Mouse (Mus musculus) layer of hippocampus, adult 8-10 months (tissue): ENCODE results near the gene Os9. TPM values are rescaled to one million over a fixed set of nuclear protein-coding genes. Genes with fewer than 3 reads are reported as not detected.
"Not testable (repeated sequence)": the region's sequence is repeated elsewhere in the genome, so short reads cannot be mapped to it uniquely, and the experiment has no call there.

Experiments
- DNase-seq, 2 experiments: peaks; one replicate each; pipeline ENCODE4 v3.0.0; 2022; ENCODE audit warnings: low spot score in 2 of 2
- total RNA-seq, 4 experiments: library from RNA; stranded (reverse); gene quantifications; 2 replicates each; pipeline ENCODE4 v1.2.4; 2022

Gene Os9
- total RNA-seq, 4 experiments from 2014 or later = 98.1 to 120 (median 109) TPM

DNA sequence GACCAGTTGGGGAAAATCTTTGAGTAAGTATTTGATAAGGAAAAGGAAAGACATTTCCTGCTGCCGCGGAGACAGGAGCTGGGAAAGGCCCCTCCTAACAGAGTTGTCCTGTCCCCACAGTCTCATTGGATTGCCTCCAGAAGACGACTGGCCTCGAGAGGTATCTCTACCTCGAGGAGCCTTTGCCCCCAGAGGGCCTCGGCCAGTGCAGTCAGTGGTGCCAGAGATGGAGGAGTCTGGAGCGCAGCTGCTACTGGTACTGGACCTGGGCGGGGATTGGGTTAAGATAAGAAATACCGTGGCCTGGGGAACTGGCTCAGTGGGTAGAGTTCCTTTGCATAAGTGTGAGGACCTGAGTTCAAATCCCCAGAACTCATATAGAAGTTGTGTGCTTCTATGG is 55.0 kb downstream of the Os9 start:
- no peak for DNase-seq

DNA sequence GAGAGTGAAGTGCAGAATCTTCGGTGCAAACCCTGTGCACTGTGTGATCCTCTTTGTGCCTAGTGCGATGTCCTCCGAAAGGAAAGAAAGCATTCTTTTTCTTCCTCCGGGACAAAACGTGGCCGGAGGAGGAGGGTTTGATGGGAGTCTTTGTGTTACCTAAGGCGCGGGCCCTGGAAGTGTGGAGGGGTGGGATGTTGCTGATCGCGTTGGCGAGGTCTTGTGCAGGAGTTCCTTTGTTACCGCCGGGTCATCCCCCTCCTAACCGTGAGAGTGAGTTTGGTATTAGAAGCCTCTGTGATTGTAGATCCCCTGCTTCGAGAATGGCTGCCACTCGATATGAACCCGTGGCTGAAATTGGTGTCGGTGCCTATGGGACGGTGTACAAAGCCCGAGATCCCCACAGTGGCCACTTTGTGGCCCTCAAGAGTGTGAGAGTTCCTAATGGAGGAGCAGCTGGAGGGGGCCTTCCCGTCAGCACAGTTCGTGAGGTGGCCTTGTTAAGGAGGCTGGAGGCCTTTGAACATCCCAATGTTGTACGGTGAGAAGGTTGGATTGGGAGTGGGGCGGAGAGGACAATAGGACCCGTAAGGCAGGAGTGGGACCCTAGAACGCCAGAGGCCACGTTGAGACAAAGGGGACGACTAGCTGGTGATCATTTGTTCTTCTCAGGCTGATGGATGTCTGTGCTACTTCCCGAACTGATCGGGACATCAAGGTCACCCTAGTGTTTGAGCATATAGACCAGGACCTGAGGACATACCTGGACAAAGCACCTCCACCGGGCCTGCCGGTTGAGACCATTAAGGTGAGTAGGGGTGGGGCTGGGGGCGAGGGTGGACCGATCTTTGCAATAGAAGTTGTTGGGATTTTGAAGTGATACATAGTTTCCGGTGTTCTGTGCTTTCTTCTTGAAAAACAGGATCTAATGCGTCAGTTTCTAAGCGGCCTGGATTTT is 56.7 kb downstream of the Os9 start:
- DNase-seq = no peak

DNA sequence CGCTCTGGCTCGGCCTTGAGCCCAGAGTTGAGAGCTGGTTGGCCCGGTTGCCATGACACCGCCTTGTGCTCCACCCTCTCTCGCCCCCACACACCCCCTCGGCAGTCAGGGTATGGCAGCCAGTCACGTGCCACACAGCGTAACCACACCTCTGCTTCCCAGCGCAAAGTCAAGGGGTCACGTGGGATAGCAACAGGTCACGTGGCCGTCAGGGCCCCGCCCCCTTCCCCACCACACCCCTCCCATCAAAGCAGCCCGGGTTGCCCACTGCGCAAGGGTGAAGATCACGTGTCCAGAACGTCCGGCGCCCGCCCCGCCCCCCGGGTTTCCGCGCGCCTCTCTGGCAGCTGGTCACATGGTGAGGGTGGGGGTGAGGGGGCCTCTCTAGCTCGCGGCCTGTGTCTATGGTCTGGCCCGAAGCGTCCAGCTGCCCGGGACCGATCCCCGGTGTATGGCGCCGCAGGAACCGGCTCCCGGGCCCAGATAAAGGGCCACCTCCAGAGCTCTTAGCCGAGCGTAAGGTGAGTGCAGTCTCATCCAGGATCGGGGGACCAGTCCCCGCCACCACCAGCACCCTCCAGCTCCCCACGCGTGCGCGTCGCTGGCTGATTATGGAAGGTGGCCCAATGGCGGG is 57.6 kb downstream of the Os9 start, which contains the start of gene Cdk4:
Gene Cdk4 (plus strand): TSS at position 296 of the 634 bp plus-strand sequence.
- peak; percentile 98 for DNase-seq

DNA sequence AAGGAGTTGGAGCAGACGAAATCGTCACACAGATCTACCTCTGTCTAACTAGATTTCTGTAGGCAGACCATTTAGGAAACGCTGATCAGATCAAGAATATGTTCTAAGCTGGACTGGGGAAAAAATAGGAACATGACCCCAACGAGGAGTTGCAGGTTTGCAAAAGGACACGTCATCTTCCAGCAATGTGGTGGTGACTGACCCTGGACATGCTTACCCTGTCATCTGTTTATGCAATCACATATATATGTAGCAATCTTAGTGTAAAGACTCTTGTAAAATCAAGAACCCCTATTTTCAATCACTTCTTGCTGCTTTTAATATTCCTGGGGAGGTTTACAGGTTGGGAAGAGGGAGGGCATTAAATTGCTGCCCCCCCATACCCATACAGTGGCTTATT is 58.4 kb downstream of the Os9 start:
- DNase-seq = no peak

DNA sequence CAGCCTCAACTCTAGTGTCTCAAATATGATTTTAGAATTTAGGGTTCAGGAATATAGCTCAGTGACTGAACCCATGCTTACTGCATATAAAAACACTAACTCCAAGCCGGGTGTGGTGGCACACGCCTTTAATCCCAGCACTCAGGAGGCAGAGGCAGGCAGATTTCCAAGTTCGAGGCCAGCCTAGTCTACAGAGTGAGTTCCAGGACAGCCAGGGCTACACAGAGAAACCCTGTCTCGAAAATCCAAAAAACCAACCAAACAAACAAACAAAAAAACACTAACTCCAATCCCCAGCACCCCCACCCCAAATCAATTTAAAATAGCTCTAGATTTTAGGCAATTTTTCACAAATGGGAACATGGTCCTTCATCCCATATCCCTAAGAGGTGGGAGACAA is 58.8 kb downstream of the Os9 start:
- not testable (repeated sequence) for DNase-seq

DNA sequence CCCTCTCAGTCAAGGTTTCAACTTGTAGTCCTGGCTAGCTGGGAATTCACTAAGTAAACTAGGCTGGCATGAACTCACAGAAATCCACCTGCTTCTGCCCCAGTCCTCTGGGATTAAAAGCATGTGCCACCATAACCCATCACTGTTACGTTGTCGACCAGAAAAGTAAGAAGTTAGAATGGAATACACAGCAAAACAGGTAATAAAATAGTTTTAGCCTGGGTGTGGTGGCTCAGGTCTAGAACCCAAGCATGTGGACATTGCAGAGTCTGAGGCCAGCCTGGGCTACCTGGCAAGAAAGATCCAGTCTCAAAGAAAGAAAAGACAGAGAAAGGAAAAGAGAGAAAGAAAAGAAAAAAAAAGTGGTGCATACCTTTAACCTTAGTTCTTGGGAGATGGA is 59.4 kb downstream of the Os9 start:
- DNase-seq = no peak

DNA sequence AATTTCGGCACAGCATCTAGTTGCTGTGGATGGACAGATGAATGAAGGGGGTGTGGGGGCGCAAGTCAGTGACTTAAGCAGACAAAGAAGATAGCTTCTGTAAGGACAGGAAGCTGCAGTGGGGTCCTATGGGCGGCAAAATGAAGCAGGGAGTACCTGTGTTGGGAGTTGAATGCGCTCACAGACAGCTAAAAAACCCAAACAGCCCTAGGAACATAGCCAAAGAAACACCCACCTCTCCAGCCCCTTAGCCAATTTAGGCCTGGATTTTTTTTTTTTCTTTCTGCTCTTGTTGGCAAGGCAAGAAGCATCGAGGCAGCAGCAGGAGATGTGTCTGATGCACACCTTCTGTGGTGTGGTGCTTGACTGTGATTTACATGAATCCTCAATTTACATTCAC is 59.8 kb downstream of the Os9 start:
- no peak for DNase-seq

DNA sequence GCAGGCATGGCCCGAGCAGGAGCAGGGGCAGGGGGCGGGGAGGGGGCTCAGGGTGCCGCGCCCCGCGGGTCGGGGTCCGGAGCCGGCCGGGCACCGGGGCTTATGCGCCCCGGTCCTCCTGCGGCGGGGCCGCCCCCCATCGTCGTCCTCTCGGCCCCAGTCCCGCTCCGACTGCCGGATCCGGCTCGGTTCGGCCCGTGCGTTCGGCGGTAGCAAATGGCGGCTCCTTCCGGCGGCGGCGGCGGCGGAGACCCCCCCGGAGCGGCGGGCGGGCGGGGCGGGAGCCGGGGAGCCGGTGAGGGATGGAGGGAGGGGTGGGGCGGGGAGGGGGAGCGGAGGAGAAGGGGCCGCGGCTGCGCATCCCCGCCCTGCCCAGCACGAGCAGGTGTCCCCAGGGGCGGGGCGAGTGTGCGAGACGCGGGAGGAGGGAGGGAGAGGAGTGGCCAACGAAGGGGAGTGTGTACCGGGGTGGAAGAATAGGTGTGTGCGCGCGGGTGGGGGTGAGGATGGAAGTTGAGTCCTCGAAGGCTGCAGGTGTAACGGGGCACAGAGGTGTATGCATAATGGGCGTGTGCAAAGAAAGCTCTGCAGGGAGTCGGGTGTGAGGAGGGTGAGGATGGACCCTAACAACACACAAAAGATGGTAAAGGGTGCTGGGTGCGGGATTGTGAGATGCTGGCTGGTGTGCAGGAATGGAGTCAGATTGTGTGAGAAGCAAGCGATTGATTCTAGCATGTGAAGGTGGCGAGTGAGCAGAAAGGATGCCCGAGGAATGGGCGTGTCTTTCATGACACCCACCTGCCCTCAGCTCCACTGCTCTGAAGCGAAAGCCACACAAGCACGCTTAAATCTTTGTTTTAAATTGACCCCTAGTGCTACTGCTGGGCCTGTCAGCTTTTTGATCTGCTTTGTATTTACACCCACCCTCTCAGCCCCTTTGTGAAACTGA is 60.7 kb downstream of the Os9 start, which contains the start of gene March9:
Gene March9 (minus strand): TSS at position 217 of the 949 bp plus-strand sequence.
- DNase-seq = peak in 1 of 2 experiments; percentile 75

DNA sequence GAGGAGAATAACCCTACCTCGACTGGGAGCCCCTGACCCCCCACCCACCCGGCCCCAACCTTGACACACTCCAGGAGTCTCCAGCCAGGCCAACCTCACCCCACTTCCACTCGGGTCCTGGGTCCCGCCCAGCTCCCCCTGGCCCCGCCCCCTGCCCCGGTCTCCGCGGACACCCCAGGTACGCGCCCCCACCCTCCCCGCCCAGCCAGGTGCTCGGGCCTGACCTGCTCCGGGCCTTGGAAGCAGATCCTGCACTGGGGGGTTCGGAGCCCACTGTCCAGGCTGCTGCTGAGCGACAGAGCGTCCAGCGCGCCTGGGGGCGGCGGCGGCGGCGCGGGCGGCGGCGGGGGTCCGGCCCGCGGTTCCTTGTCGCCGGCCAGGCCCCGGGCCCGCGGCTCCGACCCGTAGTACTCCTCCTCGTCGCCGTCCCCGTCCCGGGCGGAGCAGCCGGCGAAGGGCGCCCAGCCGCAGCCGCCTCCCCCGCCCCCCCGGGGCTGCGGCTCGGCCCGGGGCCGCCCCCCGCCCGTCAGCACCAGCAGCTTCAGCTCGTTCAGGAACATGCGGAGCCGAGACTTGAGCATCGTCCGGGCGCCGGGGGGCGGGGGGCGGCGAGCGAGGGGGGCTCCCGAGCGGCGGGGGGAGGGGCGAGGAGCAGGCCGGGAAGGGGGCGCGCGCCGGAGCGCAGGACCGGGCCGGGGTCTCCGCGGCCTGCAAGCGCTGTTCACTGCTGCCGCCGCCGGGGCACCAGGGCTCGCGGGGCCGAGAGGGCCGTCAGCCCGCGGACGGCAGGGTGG is 61.6 kb downstream of the Os9 start:
- no peak for DNase-seq

DNA sequence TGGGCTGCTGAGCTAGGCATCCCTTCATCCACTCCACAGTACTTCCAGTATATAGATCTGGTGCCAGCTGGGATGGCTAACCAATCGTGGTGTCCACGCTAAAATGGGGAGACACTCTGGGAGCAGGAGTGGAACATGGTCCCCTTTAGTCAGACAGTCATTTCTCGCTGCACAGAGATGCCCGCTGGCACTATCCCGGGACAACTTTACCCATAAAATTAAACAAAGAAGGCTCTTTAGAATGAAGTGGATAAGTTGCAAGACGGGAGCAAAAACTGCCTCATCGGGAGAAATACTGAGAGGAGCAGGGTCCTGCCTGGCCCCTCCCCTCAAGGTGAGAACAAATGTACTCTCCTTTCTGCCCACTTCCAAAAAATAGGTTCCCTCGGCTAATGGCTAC is 62.2 kb downstream of the Os9 start:
- no peak for DNase-seq

DNA sequence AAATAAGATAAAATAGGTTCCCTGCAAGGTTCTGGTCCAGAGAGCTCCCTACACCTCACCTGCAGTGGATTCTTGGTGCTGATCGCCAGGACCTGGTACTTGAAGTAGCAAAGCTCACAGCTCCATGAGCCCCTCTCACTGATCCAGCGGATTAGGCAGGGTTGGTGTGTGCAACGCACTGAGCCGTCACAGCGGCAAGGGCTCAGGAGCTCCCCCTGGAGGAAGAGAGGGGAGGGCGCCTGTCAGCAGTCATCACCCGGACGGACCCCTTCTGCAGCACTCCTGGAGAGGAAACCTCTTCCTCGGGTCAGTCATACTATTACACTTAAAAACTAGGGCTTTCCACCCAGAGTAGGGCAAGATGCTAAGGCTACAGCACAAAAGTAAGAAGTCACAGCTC is 62.8 kb downstream of the Os9 start:
- DNase-seq = peak in 1 of 2 experiments; percentile 75

DNA sequence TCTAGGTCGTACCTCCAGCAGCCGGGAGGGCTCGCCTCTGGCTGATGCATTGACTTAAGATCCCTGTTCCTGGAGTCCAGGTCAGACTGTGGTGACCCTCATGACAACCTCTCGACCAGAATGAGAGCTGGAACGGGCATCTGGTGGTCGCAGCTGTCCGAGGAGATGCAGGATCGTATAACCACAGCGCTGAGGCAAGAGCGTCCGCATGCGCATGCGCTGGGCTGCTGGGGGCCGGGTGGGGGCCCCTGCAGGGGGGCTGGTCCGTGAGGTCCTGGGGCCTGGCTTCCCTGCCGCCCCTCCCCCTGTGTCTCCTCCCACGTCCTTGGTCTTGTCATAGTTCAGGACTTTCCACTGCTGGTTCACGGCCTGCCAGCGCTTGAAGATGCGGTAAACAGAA is 64.4 kb downstream of the Os9 start:
- no peak for DNase-seq

DNA sequence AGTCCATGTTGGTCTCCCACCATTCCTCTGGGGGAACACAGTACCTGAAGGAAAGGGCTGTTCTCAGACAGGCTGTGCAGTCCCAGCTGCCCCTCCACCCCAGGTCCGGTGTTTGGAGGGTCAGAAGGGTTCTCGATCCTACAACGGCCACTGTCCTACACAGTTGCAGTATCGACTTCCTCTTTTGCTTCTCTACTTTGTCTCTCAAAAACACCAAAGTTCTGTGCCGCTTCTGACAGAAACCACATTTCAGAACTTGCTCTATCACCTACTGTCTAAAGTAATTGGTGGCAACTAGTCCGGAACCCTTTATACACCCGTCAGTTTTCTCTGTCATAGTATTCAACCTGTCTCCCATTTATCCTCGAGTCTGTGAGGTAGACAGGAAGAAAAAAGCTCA is 65.5 kb downstream of the Os9 start:
- DNase-seq = no peak

DNA sequence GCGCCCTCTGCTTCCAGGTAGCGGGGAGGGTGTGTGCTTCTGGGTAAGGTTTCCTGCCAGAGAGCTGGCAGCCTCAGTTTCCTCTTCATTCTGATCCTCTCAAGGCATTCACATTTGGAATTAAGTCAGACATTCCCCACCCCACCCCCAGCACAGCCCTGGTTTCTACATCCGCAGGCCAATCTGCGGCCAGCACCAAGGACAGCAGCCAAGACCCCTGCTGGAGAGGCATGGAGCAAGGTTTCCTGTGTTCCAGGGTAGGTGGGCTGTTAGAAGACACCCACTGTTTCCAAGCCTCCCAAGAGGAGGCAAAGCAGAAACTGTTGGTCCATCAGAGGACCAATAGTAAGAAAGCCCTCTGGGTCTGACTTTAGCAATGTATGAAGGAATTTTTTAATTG is 66.3 kb downstream of the Os9 start:
- DNase-seq = no peak

DNA sequence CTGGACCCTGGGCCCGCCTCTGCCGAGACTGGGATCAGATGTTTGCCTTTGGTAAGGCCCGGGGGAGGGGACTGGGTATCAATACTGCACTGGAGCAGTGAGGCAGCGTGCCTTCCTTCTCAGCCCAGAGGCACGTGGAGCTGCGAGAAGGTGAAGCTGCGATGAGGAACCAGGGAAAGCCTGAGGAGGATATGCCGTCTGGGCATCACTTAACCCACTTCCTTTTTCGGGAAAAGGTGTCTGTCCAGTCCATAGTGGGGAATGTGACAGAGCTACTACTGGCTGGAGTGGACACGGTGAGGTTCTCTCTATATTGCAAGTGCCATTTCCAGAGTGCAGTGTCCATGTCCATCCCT is 70.8 kb downstream of the Os9 start:
- no peak for DNase-seq

DNA sequence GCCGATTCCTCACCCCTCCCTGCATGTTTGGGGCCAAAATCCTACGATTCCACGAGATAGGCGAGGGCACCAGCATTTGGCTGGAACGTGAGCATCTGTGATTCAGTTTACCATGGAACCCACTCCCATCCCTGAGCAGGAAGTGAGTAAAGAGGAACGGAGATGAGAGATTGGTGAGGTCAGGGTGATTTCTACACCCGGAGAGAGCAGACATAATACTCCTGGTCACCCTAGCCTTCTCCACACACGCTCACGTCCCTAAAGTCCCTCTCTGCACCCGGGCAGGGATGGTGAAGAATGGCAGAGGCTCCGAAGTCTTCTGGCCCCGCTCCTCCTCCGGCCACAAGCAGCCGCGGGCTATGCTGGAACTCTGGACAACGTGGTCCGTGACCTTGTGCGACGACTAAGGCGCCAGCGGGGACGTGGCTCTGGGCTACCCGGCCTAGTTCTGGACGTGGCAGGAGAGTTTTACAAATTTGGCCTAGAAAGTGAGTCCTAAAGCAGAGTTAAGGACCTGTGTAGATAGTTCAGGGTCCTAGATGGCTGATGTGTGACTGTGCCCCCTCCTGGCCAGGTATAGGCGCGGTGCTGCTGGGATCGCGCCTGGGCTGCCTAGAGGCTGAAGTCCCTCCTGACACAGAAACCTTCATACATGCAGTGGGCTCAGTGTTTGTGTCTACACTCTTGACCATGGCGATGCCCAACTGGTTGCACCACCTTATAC is 71.4 kb downstream of the Os9 start:
- no peak for DNase-seq

DNA sequence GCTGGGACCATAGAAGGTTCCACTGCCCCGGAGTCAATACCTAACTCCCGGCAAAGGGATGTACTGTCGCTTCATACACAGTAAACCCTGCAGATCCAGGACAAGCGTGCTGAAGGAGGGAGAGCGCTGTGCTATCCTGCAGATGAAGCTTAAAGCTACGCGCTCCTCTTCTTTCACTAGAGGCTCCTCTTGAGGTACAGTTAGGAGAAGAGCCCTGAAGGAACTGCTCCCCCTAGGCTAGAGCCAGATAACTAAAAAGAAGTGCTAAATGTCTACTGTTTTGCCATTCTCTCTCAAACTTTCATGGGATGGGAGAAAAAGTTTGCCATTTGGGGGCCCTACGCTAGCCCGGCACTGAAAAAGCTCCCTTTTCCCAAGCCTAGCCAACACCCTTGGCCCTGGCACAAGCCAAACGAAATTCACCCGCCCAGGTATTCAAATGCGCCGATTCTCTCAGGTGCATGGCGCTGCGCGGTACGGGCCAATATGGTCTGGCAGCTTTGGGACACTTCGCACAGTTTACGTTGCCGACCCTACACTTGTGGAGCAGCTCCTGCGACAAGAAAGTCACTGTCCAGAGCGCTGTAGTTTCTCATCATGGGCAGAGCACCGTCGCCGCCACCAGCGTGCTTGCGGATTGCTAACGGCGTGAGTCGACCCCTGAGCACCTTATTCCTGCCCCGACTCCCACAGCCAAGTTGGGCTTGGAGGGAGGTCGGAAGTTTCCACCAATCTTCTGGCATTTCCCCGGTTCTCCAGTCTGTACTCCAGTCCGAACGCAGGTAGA is 72.1 kb downstream of the Os9 start:
- DNase-seq = no peak

DNA sequence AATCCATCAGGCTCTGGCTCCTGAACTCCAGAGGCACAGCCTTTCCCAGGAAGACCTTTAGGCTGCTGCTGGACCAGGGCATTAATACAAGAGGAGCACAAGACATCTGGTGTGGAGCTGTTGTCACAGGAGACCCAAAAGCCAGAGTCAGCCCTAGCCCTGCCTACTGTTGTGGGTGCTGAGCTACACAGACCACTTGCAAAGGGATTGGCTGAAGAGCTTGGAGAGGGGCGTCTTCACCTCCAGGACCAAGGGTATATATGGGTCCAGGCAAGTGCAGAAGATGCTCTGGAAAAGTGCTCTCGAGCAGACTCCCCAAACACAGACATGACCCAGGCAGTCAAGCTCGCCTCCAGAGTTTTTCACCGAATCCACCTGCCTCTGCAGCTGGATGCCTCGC is 73.0 kb downstream of the Os9 start, which contains the start of gene Cyp27b1:
Gene Cyp27b1 (plus strand): TSS at position 297 of the 400 bp plus-strand sequence.
- no peak for DNase-seq
